Mouse (Mus musculus): ENCODE results near the gene Pifo. TPM values are rescaled to one million over a fixed set of nuclear protein-coding genes. Genes with fewer than 3 reads are reported as not detected.

The Pifo gene
- polyA plus RNA-seq, 1 experiment from 2014 or later: 7.8 TPM

DNA sequence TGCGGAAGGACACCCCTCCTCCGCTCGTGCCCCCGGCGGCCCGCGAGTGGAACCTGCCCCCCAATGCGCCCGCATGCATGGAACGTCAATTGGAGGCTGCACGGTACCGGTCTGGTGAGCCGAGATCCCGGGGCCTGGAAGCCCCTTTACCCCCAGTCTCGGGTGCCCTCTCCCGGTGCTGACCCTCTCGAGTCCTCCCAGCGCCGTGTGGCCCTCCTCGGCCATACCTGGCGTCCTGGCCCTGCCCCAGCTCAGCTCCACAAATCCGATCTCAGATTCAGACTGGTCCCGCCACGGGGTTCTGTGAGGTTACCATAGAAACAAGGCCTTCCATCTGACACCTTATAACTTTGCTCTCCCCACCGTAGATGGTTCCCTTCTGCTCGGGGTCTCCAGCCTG, 54.9 kb downstream of the Pifo start:
- DNase-seq (ENCODE audit: low spot score): peak; percentile 47
- no peaks in the 10 kb centered on the region for H3K27me3 ChIP-seq (replicated peaks; ENCODE audit: control insufficient read depth, insufficient read depth, low read length)
- peaks cover 46% of the 10 kb centered on the region for H3K36me3 ChIP-seq (ENCODE audit: control insufficient read depth, insufficient read depth, low read length)
- under 1% methylated on average over 26 of the region's 26 CpGs for WGBS
- H3K4me1 ChIP-seq (ENCODE audit: control insufficient read depth, insufficient read depth, low read length): peaks cover 17% of the 10 kb centered on the region
- peak overlapping the region; percentile 49; the same call in 1 of the 2 replicates for H3K27ac ChIP-seq (ENCODE audit: low read depth, low read length)
- peak overlapping the region; percentile 69 for H3K4me2 ChIP-seq (ENCODE audit: low read length)
- H3K9ac ChIP-seq (ENCODE audit: low read length): peak overlapping the region; percentile 92
- peak; percentile 71 for ATAC-seq
- H3K4me3 ChIP-seq (ENCODE audit: low read depth, low read length): peak overlapping the region; percentile 78
- H3K9me3 ChIP-seq (replicated peaks; ENCODE audit: control insufficient read depth, low read length): no peaks in the 10 kb centered on the region

DNA sequence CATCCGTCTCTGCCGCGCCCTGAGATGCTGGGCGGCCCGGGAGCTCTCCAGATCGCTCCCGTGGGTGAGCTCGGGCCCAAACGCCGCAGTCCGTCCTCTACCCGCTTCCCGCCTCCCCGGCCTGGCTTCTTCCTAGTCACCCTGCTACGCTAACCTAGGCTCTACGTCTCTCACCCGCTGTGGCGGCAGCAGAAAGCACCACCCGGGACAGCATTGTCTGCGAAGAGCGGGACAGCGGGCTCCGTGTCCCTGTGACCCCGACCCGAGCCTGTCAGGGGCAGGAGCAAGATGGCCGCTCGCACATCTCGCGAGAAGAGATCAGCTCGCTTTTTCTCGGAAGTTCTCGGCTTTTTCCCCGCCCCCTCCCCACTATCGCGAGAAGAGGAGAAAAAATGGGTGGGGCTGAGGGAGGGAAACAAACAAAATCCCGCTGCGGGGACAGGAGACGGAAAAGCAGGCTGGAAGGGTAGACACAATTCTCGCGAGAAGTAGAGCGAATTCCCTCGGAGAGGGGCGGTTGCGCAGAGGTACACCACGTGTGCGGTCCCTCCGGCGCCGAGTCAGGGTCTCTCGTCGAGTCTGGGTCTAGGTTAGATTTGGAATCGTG, 55.4 kb downstream of the Pifo start, which contains the start of gene Wdr77:
Wdr77 (plus strand) TSS at position 396 of the 607 bp plus-strand sequence.
- Histone ChIP-seq H3K36me3 (ENCODE audit: control insufficient read depth, insufficient read depth, low read length) (peaks cover 44% of the 10 kb centered on the region), H3K9me3 (replicated peaks; ENCODE audit: control insufficient read depth, low read length) (no peaks in the 10 kb centered on the region), H3K4me2 (ENCODE audit: low read length) (peak within 1 kb of the TSS; percentile 69), H3K4me3 (ENCODE audit: low read depth, low read length) (peak within 1 kb of the TSS; percentile 78), H3K4me1 (ENCODE audit: control insufficient read depth, insufficient read depth, low read length) (peaks cover 17% of the 10 kb centered on the region), H3K27me3 (replicated peaks; ENCODE audit: control insufficient read depth, insufficient read depth, low read length) (no peaks in the 10 kb centered on the region), H3K27ac (ENCODE audit: low read depth, low read length) (peak within 1 kb of the TSS; percentile 75), H3K9ac (ENCODE audit: low read length) (peak within 1 kb of the TSS; percentile 92)
- DNase-seq (ENCODE audit: low spot score): peak; percentile 100
- WGBS: under 1% methylated on average over 51 of the region's 52 CpGs
- ATAC-seq: peak; percentile 98

DNA sequence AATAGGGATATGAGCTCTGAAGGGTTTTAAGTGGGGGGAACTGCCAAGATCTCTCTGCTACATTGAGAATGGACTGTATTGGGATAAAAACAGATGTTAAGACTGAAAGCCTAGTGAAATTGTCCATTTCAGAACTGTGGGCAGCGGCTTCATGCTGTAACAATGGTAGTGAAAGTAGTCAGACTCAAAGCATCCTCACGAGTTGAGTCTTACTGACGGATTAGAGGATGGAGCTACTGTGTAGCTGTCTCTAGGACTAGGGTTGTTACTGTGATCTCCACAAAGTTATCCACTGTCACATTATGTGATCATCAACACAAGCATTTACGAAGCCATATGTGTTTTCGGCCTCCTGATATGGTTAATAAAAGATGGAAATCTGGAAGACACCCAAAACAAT, 56.2 kb downstream of the Pifo start:
- peak overlapping the region; percentile 91 for H3K9ac ChIP-seq (ENCODE audit: low read length)
- no peak for DNase-seq (ENCODE audit: low spot score)
- peaks cover 40% of the 10 kb centered on the region for H3K36me3 ChIP-seq (ENCODE audit: control insufficient read depth, insufficient read depth, low read length)
- peaks cover 17% of the 10 kb centered on the region for H3K4me1 ChIP-seq (ENCODE audit: control insufficient read depth, insufficient read depth, low read length)
- H3K4me2 ChIP-seq (ENCODE audit: low read length): peak overlapping the region; percentile 64
- H3K27me3 ChIP-seq (replicated peaks; ENCODE audit: control insufficient read depth, insufficient read depth, low read length): no peaks in the 10 kb centered on the region
- no peak overlapping the region for H3K27ac ChIP-seq (ENCODE audit: low read depth, low read length)
- ATAC-seq: no peak
- WGBS: 43% methylated on average over 5 of the region's 5 CpGs
- H3K4me3 ChIP-seq (ENCODE audit: low read depth, low read length): peak overlapping the region; percentile 78
- no peaks in the 10 kb centered on the region for H3K9me3 ChIP-seq (replicated peaks; ENCODE audit: control insufficient read depth, low read length)

DNA sequence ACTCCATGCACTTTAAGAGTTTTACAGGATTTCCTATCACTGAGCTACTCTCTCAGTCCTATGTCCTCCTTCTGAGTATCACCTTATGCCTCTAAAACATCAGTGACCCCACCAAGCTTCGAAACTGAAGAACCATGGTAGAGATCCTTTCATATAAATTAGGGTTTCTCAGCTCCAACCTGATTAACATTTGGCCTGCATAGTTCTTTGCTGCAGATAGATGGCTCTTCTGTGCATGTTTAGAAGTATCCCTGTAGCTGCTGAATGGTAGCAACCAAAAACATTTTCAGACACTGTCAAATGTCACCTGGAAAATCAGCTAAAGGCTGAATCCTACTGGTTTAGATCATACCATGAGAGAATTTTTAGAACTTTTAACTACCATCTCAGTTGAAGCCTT, 57.2 kb downstream of the Pifo start:
- Histone ChIP-seq H3K4me3 (ENCODE audit: low read depth, low read length) (no peak overlapping the region), H3K9ac (ENCODE audit: low read length) (no peak overlapping the region), H3K4me2 (ENCODE audit: low read length) (peak overlapping the region; percentile 64), H3K27me3 (replicated peaks; ENCODE audit: control insufficient read depth, insufficient read depth, low read length) (no peaks in the 10 kb centered on the region), H3K9me3 (replicated peaks; ENCODE audit: control insufficient read depth, low read length) (no peaks in the 10 kb centered on the region), H3K4me1 (ENCODE audit: control insufficient read depth, insufficient read depth, low read length) (peaks cover 17% of the 10 kb centered on the region), H3K27ac (ENCODE audit: low read depth, low read length) (no peak overlapping the region), H3K36me3 (ENCODE audit: control insufficient read depth, insufficient read depth, low read length) (peaks cover 40% of the 10 kb centered on the region)
- no peak for ATAC-seq
- 95% methylated on average over 1 of the region's 1 CpGs for WGBS
- no peak for DNase-seq (ENCODE audit: low spot score)

DNA sequence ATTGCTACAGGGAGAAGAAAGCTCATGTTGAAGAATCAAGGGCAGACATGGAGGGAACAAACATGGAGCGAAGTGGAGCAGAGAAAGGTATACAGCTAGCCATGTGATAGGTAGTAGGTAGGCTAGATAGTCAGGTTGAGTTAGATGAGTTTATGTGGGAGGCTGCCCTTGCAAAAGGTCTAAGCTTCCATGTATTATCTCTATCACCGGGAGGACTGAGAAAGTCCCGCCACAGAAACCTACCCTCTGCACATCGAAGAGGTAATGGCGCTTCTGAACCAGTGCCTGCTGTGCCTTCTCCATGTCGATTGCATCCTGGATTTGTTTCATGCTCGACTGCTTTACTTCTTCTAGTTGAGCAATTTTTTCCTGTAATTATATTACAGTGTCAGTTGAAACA, 63.1 kb downstream of the Pifo start:
- ATAC-seq (no peak), DNase-seq (ENCODE audit: low spot score) (no peak)
- Histone ChIP-seq H3K27ac (ENCODE audit: low read depth, low read length) (no peak overlapping the region), H3K9ac (ENCODE audit: low read length) (no peak overlapping the region), H3K36me3 (ENCODE audit: control insufficient read depth, insufficient read depth, low read length) (peaks cover 76% of the 10 kb centered on the region), H3K9me3 (replicated peaks; ENCODE audit: control insufficient read depth, low read length) (no peaks in the 10 kb centered on the region), H3K4me1 (ENCODE audit: control insufficient read depth, insufficient read depth, low read length) (no peaks in the 10 kb centered on the region), H3K4me2 (ENCODE audit: low read length) (no peak overlapping the region), H3K4me3 (ENCODE audit: low read depth, low read length) (no peak overlapping the region), H3K27me3 (replicated peaks; ENCODE audit: control insufficient read depth, insufficient read depth, low read length) (no peaks in the 10 kb centered on the region)
- WGBS: 95% methylated on average over 7 of the region's 7 CpGs

Other genes with a start within 250 kb of the Pifo start
- 48.1 and 69.3 TPM in 2 replicates for gene Rap1a, start 213.3 kb downstream of the Pifo start, polyA plus RNA-seq (2014; fragmentation: Nextera tagmentation; extraction: Ambion mirVana)
- gene Adora3, start 143.8 kb downstream of the Pifo start, polyA plus RNA-seq (2014; fragmentation: Nextera tagmentation; extraction: Ambion mirVana): 0.11 and 0.28 TPM in 2 replicates
- gene Tmigd3, start 143.7 kb downstream of the Pifo start, polyA plus RNA-seq (2014; fragmentation: Nextera tagmentation; extraction: Ambion mirVana): not detected in 2 replicates
- 0.36 TPM in 1 of 2 replicates, not detected in the other for gene I830077J02Rik, start 82.0 kb downstream of the Pifo start, polyA plus RNA-seq (2014; fragmentation: Nextera tagmentation; extraction: Ambion mirVana)
- 87.5 and 88.2 TPM in 2 replicates for gene Wdr77, start 55.3 kb downstream of the Pifo start, polyA plus RNA-seq (2014; fragmentation: Nextera tagmentation; extraction: Ambion mirVana)
- 552 and 581 TPM in 2 replicates for gene Atp5f1, start 54.5 kb downstream of the Pifo start, polyA plus RNA-seq (2014; fragmentation: Nextera tagmentation; extraction: Ambion mirVana)
- 1.9 and 2.6 TPM in 2 replicates for gene Ovgp1, start 40.9 kb downstream of the Pifo start, polyA plus RNA-seq (2014; fragmentation: Nextera tagmentation; extraction: Ambion mirVana)
- not detected in 2 replicates for gene Chil5, start 18.2 kb upstream of the Pifo start, polyA plus RNA-seq (2014; fragmentation: Nextera tagmentation; extraction: Ambion mirVana)
- gene Chia1, start 98.6 kb upstream of the Pifo start, polyA plus RNA-seq (2014; fragmentation: Nextera tagmentation; extraction: Ambion mirVana): 1.0 and 1.5 TPM in 2 replicates
- 0.23 TPM in 1 of 2 replicates, not detected in the other for gene Chil3, start 152.9 kb upstream of the Pifo start, polyA plus RNA-seq (2014; fragmentation: Nextera tagmentation; extraction: Ambion mirVana)
- not detected in 2 replicates for gene Chil4, start 204.9 kb upstream of the Pifo start, polyA plus RNA-seq (2014; fragmentation: Nextera tagmentation; extraction: Ambion mirVana)